Mouse (Mus musculus): ENCODE measurements at regions not wholly inside any gene's neighbourhood (a gene's known extent, or its start where the extent isn't known, plus 50 kb on each side); places are given as distances from the start of the nearest gene placed in this dataset.

DNA sequence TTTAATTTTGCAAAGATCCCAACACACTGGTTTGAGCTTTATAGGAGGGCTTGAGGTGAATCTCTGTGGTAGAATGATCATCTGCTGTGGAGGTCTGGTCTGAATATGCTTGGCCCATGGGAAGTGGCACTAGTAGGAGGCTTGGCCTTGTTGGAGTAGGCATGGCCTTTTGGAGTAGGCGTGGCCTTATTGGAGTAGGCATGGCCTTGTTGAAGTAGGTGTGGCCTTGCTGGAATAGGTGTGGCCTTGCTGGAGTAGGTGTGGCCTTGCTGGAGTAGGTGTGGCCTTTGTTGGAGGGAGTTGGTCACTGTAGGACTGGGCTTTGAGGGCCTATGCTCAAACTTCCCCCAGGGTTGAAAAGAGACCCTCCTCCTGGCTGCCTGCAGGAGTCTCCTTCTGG, 86.1 kb upstream of the Gjb5 start:
- no peak for TF ChIP-seq MXI1 (IDR thresholded peaks at IDR 0.05; ENCODE audit: low read depth, low read length)
- no peak for TF ChIP-seq BHLHE40 (IDR thresholded peaks at IDR 0.05; ENCODE audit: low read depth, low read length)
- no peak for TF ChIP-seq CTCF (conservative IDR thresholded peaks at IDR 0.05 in 1 of 2, IDR thresholded peaks at IDR 0.05 in 1 of 2; ENCODE audit: low read depth in 2 of 2, low read length in 2 of 2)
- TF ChIP-seq POLR2A (IDR thresholded peaks at IDR 0.05; ENCODE audit: low read depth, low read length) = no peak
- TF ChIP-seq TCF12 (IDR thresholded peaks at IDR 0.05; ENCODE audit: low read depth, low read length) = no peak
- TF ChIP-seq JUND (conservative IDR thresholded peaks at IDR 0.05; ENCODE audit: low read depth, low read length) = no peak
- TF ChIP-seq ZMIZ1 (IDR thresholded peaks at IDR 0.05; ENCODE audit: low read depth, low read length) = no peak

Measured in CH12.LX (cell line).